Comparison of ENCODE assay signal across 22 mouse cellular contexts in genomic region chr1:55558409-55558808, GRCm38 (mm10).
"Had no signal": no experiment of that assay in that cellular context is flagged by ENCODE, and none has a peak within 500 bp of the region (broad histone marks: within the 10 kb centered on the region; RNA-seq: fewer than 3 reads in every experiment).

No protein-coding gene starts in this region.

- ATAC-seq: intestine, embryonic 15.5 days had no signal

- H3K4me1 ChIP-seq: intestine, embryonic 15.5 days; kidney, embryonic 15.5 days; limb, embryonic 10.5 days; limb, embryonic 13.5 days; liver, embryonic 13.5 days; neural tube, embryonic 12.5 days; neural tube, embryonic 15.5 days had no signal

- H3K27me3 ChIP-seq: intestine, embryonic 15.5 days; kidney, embryonic 15.5 days; limb, embryonic 13.5 days; liver, embryonic 13.5 days; neural tube, embryonic 12.5 days; neural tube, embryonic 15.5 days had no signal

- H3K9me3 ChIP-seq: intestine, embryonic 15.5 days; kidney, embryonic 15.5 days; limb, embryonic 10.5 days; limb, embryonic 13.5 days; liver, embryonic 13.5 days; neural tube, embryonic 12.5 days; neural tube, embryonic 15.5 days had no signal

- DNase-seq: kidney, adult 11 months; kidney, adult 8-10 months; kidney, postnatal 14 days; layer of hippocampus, adult 9-11 months; liver; liver, embryonic 13.5 days; lung, adult 2 months; lung, postnatal 14 days; lung, postnatal 4 days; midbrain, embryonic 14.5 days; right cerebral cortex, adult 18-20 months; right cerebral cortex, postnatal 25 days; thymus, postnatal 25 days had no signal

- H3K27ac ChIP-seq: intestine, embryonic 15.5 days; kidney, embryonic 15.5 days; layer of hippocampus, adult 2 months; limb, embryonic 10.5 days; limb, embryonic 13.5 days; liver, embryonic 13.5 days; neural tube, embryonic 12.5 days; neural tube, embryonic 15.5 days; stomach, postnatal 0 days had no signal

- H3K4me3 ChIP-seq: intestine, embryonic 15.5 days; kidney, embryonic 15.5 days; layer of hippocampus, adult 2 months; limb, embryonic 10.5 days; limb, embryonic 13.5 days; liver, embryonic 13.5 days; neural tube, embryonic 12.5 days; neural tube, embryonic 15.5 days had no signal

- H3K4me2 ChIP-seq: intestine, embryonic 15.5 days; kidney, embryonic 15.5 days; limb, embryonic 13.5 days; liver, embryonic 13.5 days; midbrain, embryonic 11.5 days; neural tube, embryonic 12.5 days; neural tube, embryonic 15.5 days had no signal

- H3K36me3 ChIP-seq: intestine, embryonic 15.5 days; kidney, embryonic 15.5 days; limb, embryonic 10.5 days; limb, embryonic 13.5 days; liver, embryonic 13.5 days; neural tube, embryonic 12.5 days; neural tube, embryonic 15.5 days had no signal

- H3K9ac ChIP-seq: intestine, embryonic 15.5 days; kidney, embryonic 15.5 days; limb, embryonic 13.5 days; liver, embryonic 13.5 days; neural tube, embryonic 12.5 days; neural tube, embryonic 15.5 days had no signal
